ENCODE assay signal across 8 mouse cellular contexts in the genomic region with DNA sequence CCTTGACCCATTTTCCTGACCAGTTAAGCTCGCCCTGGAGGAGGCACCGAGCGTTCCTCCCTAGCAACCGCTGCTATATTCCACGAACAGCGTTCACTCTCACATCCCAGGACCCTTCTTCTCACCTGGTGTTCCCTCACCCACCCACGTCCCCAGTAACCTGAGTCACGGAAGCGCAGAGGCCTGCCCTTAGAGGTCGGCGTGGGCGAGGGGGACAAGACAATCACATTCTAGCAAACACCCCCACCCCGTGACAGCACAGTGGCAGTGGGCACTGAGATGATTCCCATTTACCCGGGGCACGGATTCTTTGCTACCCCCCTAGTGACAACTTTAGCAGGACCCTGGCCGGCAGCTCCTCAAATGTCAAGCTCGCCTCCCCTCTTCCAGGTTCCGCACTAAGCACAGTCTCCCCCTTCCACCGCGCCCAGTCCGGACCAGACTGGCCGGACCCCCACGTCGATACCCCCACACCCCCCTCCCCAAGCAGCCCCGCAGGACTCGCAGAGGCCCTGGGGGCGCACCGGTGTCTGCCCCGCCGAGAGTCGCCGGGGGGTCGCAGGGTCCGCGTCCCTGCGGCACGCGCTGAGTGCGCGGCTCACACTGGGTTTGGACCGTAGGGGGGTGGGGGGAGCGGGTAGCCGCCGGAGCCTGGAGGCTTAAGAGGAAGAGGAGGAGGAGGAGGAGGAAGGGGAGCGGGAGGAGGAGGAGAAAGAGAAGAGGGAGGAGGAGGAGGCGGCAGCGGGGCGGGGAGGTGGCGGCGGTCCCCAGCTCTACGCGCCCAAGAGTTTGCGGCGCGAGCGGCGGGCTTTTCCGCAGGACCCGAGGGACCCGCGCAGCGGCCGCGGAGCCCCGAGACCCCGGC. TPM values are rescaled to one million over a fixed set of nuclear protein-coding genes. Genes with fewer than 3 reads are reported as not detected.
DNase-seq lines count a peak whose midpoint lies in the region; ATAC-seq lines count a peak whose summit lies in the region.

A gene (plus strand): TSS at position 735 of the 865 bp plus-strand sequence.

- peak; percentile 51 for ATAC-seq in hindbrain, embryonic 12.5 days (ENCODE audit: low FRiP score)
- peak; percentile 58; the same call in 1 of the 2 replicates for ATAC-seq in limb, embryonic 12.5 days (ENCODE audit: insufficient number of reproducible peaks, insufficient read depth, low FRiP score, low TSS enrichment, low read depth)
- peak; percentile 14; the same call in 1 of the 2 replicates for ATAC-seq in neural tube, embryonic 12.5 days (ENCODE audit: low FRiP score, low read depth)

- H3K36me3 ChIP-seq in hindbrain, embryonic 12.5 days, result no peaks in the 10 kb centered on the region
- no peaks in the 10 kb centered on the region for H3K36me3 ChIP-seq in limb, embryonic 12.5 days
- H3K36me3 ChIP-seq in neural tube, embryonic 12.5 days, result no peaks in the 10 kb centered on the region

- 1% methylated on average over 53 of the region's 66 CpGs for WGBS in hindbrain, embryonic 12.5 days
- WGBS in limb, embryonic 12.5 days, result 2% methylated on average over 46 of the region's 66 CpGs
- under 1% methylated on average over 60 of the region's 66 CpGs for WGBS in neural tube, embryonic 12.5 days

- peak within 1 kb of the TSS; percentile 79 for H3K4me3 ChIP-seq in hindbrain, embryonic 12.5 days
- H3K4me3 ChIP-seq in limb, embryonic 12.5 days (replicated peaks), result peak within 1 kb of the TSS; percentile 79
- peak within 1 kb of the TSS; percentile 64 for H3K4me3 ChIP-seq in neural tube, embryonic 12.5 days

- H3K27me3 ChIP-seq in hindbrain, embryonic 12.5 days, result peaks cover 68% of the 10 kb centered on the region
- H3K27me3 ChIP-seq in limb, embryonic 12.5 days, result peaks cover 64% of the 10 kb centered on the region
- H3K27me3 ChIP-seq in neural tube, embryonic 12.5 days (replicated peaks), result peaks cover 49% of the 10 kb centered on the region

- H3K9ac ChIP-seq in hindbrain, embryonic 12.5 days, result peak within 1 kb of the TSS; percentile 73
- H3K9ac ChIP-seq in limb, embryonic 12.5 days (replicated peaks), result peak within 1 kb of the TSS; percentile 67
- H3K9ac ChIP-seq in neural tube, embryonic 12.5 days, result peak within 1 kb of the TSS; percentile 67

- peak within 1 kb of the TSS; percentile 100 for H3K4me2 ChIP-seq in hindbrain, embryonic 12.5 days (replicated peaks)
- peak within 1 kb of the TSS; percentile 100 for H3K4me2 ChIP-seq in limb, embryonic 12.5 days
- peak within 1 kb of the TSS; percentile 100 for H3K4me2 ChIP-seq in neural tube, embryonic 12.5 days (replicated peaks)

- peaks cover 18% of the 10 kb centered on the region for H3K4me1 ChIP-seq in hindbrain, embryonic 12.5 days
- peaks cover 19% of the 10 kb centered on the region for H3K4me1 ChIP-seq in limb, embryonic 12.5 days (replicated peaks)
- peaks cover 24% of the 10 kb centered on the region for H3K4me1 ChIP-seq in neural tube, embryonic 12.5 days

- H3K27ac ChIP-seq in hindbrain, embryonic 12.5 days, result no peak within 1 kb of the TSS
- H3K27ac ChIP-seq in limb, embryonic 12.5 days, result no peak within 1 kb of the TSS
- H3K27ac ChIP-seq in neural tube, embryonic 12.5 days, result no peak within 1 kb of the TSS

- H3K9me3 ChIP-seq in hindbrain, embryonic 12.5 days (replicated peaks), result peaks cover 3% of the 10 kb centered on the region; the same call in 1 of the 2 replicates
- no peaks in the 10 kb centered on the region for H3K9me3 ChIP-seq in limb, embryonic 12.5 days
- no peaks in the 10 kb centered on the region for H3K9me3 ChIP-seq in neural tube, embryonic 12.5 days

- DNase-seq in adrenal gland, postnatal 14 days, result peak; percentile 54
- DNase-seq in adrenal gland, adult 8-10 months, result no peak
- peak; percentile 42 for DNase-seq in urinary bladder, postnatal 14 days (ENCODE audit: low spot score)
- no peak for DNase-seq in urinary bladder, postnatal 10 days (ENCODE audit: low spot score)
- no peak for DNase-seq in B cell, adult 2 months

RNA-seq across cellular contexts. Expression of the gene that starts here (rescaled TPM):
- 4.5 and 9.7 TPM in 2 replicates for total RNA-seq in adrenal gland, postnatal 14 days (2021)
- 1 to 10 TPM in 3 of 4 experiments, under 1 TPM in 1; 0.80 to 1.5 (median 1.3) TPM for total RNA-seq in adrenal gland, adult 8-10 months (2022)
- 0.15 and 0.63 TPM in 2 replicates for polyA plus RNA-seq in hindbrain, embryonic 12.5 days (2016; fragmentation: Nextera tagmentation; extraction: Ambion mirVana)
- polyA plus RNA-seq in limb, embryonic 12.5 days (2016; fragmentation: Nextera tagmentation; extraction: Ambion mirVana), result 0.19 and 0.29 TPM in 2 replicates
- 0.08 and 0.22 TPM in 2 replicates for polyA plus RNA-seq in neural tube, embryonic 12.5 days (2016; fragmentation: Nextera tagmentation; extraction: Ambion mirVana)

Comparison
In these comparisons a context has a peak if more than half of its experiments do, and no peak if none do; other contexts are left out.
1. DNase-seq: peak in adrenal gland, postnatal 14 days (single experiment) and urinary bladder, postnatal 14 days (single experiment); none in adrenal gland, adult 8-10 months (single experiment), urinary bladder, postnatal 10 days (single experiment) and B cell, adult 2 months (0 of 2).
2. Peak in ATAC-seq, H3K4me3 ChIP-seq, H3K9ac ChIP-seq and H3K4me2 ChIP-seq in hindbrain, embryonic 12.5 days; RNA of the gene not detected or under 1 TPM.
3. Peak in ATAC-seq, H3K4me3 ChIP-seq, H3K9ac ChIP-seq and H3K4me2 ChIP-seq in limb, embryonic 12.5 days; RNA of the gene not detected or under 1 TPM.
4. Peak in ATAC-seq, H3K4me3 ChIP-seq, H3K9ac ChIP-seq and H3K4me2 ChIP-seq in neural tube, embryonic 12.5 days; RNA of the gene not detected or under 1 TPM.
5. Peak in every context shown above with its lines, with median percentiles within 50 percentile points of each other: ATAC-seq, H3K4me2 ChIP-seq, H3K4me3 ChIP-seq and H3K9ac ChIP-seq.